Mouse (Mus musculus): ENCODE data around the gene Fbxw8. TPM values are rescaled to one million over a fixed set of nuclear protein-coding genes. Genes with fewer than 3 reads are reported as not detected.

The Fbxw8 gene
- polyA plus RNA-seq, 1 experiment from 2014 or later: 18.4 TPM

- H3K36me3 ChIP-seq (ENCODE audit: control insufficient read depth, insufficient read depth, low read length): peaks cover 8% of the 10 kb centered on the region; the same call in 1 of the 2 replicates
- no peak for ATAC-seq
- H3K9me3 ChIP-seq (replicated peaks; ENCODE audit: control insufficient read depth, low read length, poor library complexity, severe bottlenecking): no peaks in the 10 kb centered on the region
- peak overlapping the region; percentile 55 for H3K27ac ChIP-seq (ENCODE audit: low read length)
- WGBS: 55% methylated on average over 10 of the region's 10 CpGs
- H3K9ac ChIP-seq (ENCODE audit: low read depth, low read length): no peak overlapping the region
- peaks cover 20% of the 10 kb centered on the region; the same call in 1 of the 2 replicates for H3K4me1 ChIP-seq (ENCODE audit: control insufficient read depth, insufficient read depth, low read length)
- H3K4me2 ChIP-seq (ENCODE audit: low read length): no peak overlapping the region
- no peaks in the 10 kb centered on the region for H3K27me3 ChIP-seq (ENCODE audit: control insufficient read depth, insufficient read depth, low read depth, low read length)
- H3K4me3 ChIP-seq (ENCODE audit: low read depth, low read length): no peak overlapping the region
Observed at GRCm38 (mm10) chr5:118123096-118123495, 32.2 kb downstream of the Fbxw8 start.

- Histone ChIP-seq H3K4me2 (ENCODE audit: low read length) (no peak overlapping the region), H3K27ac (ENCODE audit: low read length) (no peak overlapping the region), H3K4me1 (ENCODE audit: control insufficient read depth, insufficient read depth, low read length) (peaks cover 20% of the 10 kb centered on the region; the same call in 1 of the 2 replicates), H3K27me3 (ENCODE audit: control insufficient read depth, insufficient read depth, low read depth, low read length) (no peaks in the 10 kb centered on the region), H3K4me3 (ENCODE audit: low read depth, low read length) (no peak overlapping the region), H3K9ac (ENCODE audit: low read depth, low read length) (no peak overlapping the region), H3K9me3 (replicated peaks; ENCODE audit: control insufficient read depth, low read length, poor library complexity, severe bottlenecking) (no peaks in the 10 kb centered on the region), H3K36me3 (ENCODE audit: control insufficient read depth, insufficient read depth, low read length) (peaks cover 4% of the 10 kb centered on the region; the same call in 1 of the 2 replicates)
- 93% methylated on average over 4 of the region's 4 CpGs for WGBS
- ATAC-seq: no peak
Observed at GRCm38 (mm10) chr5:118121928-118122327, 33.3 kb downstream of the Fbxw8 start.

GRCm38 (mm10) chr5:118120670-118121069 is 34.6 kb downstream of the Fbxw8 start:
- H3K4me1 ChIP-seq (ENCODE audit: control insufficient read depth, insufficient read depth, low read length): peaks cover 27% of the 10 kb centered on the region
- 21% methylated on average over 2 of the region's 2 CpGs for WGBS

DNA sequence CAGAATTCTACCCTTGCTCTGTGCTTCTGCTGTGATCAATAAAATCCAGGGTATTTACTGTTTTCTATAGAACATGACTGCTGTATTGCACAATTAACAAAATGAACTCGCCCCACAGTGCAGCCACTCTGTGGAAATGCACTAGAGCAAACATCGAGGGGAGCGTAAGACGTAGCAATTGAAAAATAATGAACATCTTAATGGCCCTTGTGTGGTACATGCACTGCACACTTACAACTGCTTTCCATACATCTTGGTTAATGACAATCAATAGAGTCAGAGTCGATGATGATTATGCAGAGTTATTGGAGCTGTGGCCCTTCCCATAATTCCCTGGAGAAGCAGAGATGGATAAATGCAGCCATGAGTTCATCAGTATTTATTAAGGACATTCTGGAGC is 36.3 kb downstream of the Fbxw8 start:
- peaks cover 29% of the 10 kb centered on the region for H3K4me1 ChIP-seq (ENCODE audit: control insufficient read depth, insufficient read depth, low read length)
- no peaks in the 10 kb centered on the region for H3K9me3 ChIP-seq (replicated peaks; ENCODE audit: control insufficient read depth, low read length, poor library complexity, severe bottlenecking)
- no peak overlapping the region for H3K4me3 ChIP-seq (ENCODE audit: low read depth, low read length)
- ATAC-seq: no peak
- H3K9ac ChIP-seq (ENCODE audit: low read depth, low read length): no peak overlapping the region
- WGBS: 61% methylated on average over 5 of the region's 5 CpGs
- no peaks in the 10 kb centered on the region for H3K27me3 ChIP-seq (ENCODE audit: control insufficient read depth, insufficient read depth, low read depth, low read length)
- no peaks in the 10 kb centered on the region for H3K36me3 ChIP-seq (ENCODE audit: control insufficient read depth, insufficient read depth, low read length)
- H3K27ac ChIP-seq (ENCODE audit: low read length): peak overlapping the region; percentile 69
- H3K4me2 ChIP-seq (ENCODE audit: low read length): no peak overlapping the region

More at GRCm38 (mm10) chr5:118120670-118121069, 34.6 kb downstream of the Fbxw8 start:
- no peak overlapping the region for H3K9ac ChIP-seq (ENCODE audit: low read depth, low read length)
- no peak for ATAC-seq
- no peak overlapping the region for H3K4me2 ChIP-seq (ENCODE audit: low read length)
- H3K36me3 ChIP-seq (ENCODE audit: control insufficient read depth, insufficient read depth, low read length): peaks cover 2% of the 10 kb centered on the region; the same call in 1 of the 2 replicates
- H3K4me3 ChIP-seq (ENCODE audit: low read depth, low read length): no peak overlapping the region
- H3K27ac ChIP-seq (ENCODE audit: low read length): no peak overlapping the region
- H3K27me3 ChIP-seq (ENCODE audit: control insufficient read depth, insufficient read depth, low read depth, low read length): no peaks in the 10 kb centered on the region
- H3K9me3 ChIP-seq (replicated peaks; ENCODE audit: control insufficient read depth, low read length, poor library complexity, severe bottlenecking): no peaks in the 10 kb centered on the region

GRCm38 (mm10) chr5:118118351-118118750 is 36.9 kb downstream of the Fbxw8 start:
- H3K4me2 ChIP-seq (ENCODE audit: low read length): no peak overlapping the region
- H3K27me3 ChIP-seq (ENCODE audit: control insufficient read depth, insufficient read depth, low read depth, low read length): no peaks in the 10 kb centered on the region
- WGBS: 88% methylated on average over 3 of the region's 3 CpGs
- peak overlapping the region; percentile 69 for H3K27ac ChIP-seq (ENCODE audit: low read length)
- H3K36me3 ChIP-seq (ENCODE audit: control insufficient read depth, insufficient read depth, low read length): no peaks in the 10 kb centered on the region
- no peak overlapping the region for H3K4me3 ChIP-seq (ENCODE audit: low read depth, low read length)
- H3K9ac ChIP-seq (ENCODE audit: low read depth, low read length): no peak overlapping the region
- H3K9me3 ChIP-seq (replicated peaks; ENCODE audit: control insufficient read depth, low read length, poor library complexity, severe bottlenecking): no peaks in the 10 kb centered on the region
- peaks cover 29% of the 10 kb centered on the region for H3K4me1 ChIP-seq (ENCODE audit: control insufficient read depth, insufficient read depth, low read length)
- ATAC-seq: no peak

- H3K27ac ChIP-seq (ENCODE audit: low read length): no peak overlapping the region
- 69% methylated on average over 13 of the region's 13 CpGs for WGBS
- no peaks in the 10 kb centered on the region for H3K9me3 ChIP-seq (replicated peaks; ENCODE audit: control insufficient read depth, low read length, poor library complexity, severe bottlenecking)
Observed at GRCm38 (mm10) chr5:118113617-118114016, 41.6 kb downstream of the Fbxw8 start.

GRCm38 (mm10) chr5:118113043-118113442 is 42.2 kb downstream of the Fbxw8 start:
- Histone ChIP-seq H3K9me3 (replicated peaks; ENCODE audit: control insufficient read depth, low read length, poor library complexity, severe bottlenecking) (no peaks in the 10 kb centered on the region), H3K4me1 (ENCODE audit: control insufficient read depth, insufficient read depth, low read length) (peaks cover 15% of the 10 kb centered on the region), H3K27me3 (ENCODE audit: control insufficient read depth, insufficient read depth, low read depth, low read length) (no peaks in the 10 kb centered on the region), H3K4me2 (ENCODE audit: low read length) (no peak overlapping the region), H3K27ac (ENCODE audit: low read length) (no peak overlapping the region), H3K36me3 (ENCODE audit: control insufficient read depth, insufficient read depth, low read length) (peaks cover 6% of the 10 kb centered on the region), H3K9ac (ENCODE audit: low read depth, low read length) (no peak overlapping the region), H3K4me3 (ENCODE audit: low read depth, low read length) (no peak overlapping the region)
- ATAC-seq: no peak
- WGBS: 88% methylated on average over 7 of the region's 7 CpGs

More at GRCm38 (mm10) chr5:118113617-118114016, 41.6 kb downstream of the Fbxw8 start:
- Histone ChIP-seq H3K4me1 (ENCODE audit: control insufficient read depth, insufficient read depth, low read length) (peaks cover 10% of the 10 kb centered on the region), H3K9ac (ENCODE audit: low read depth, low read length) (no peak overlapping the region), H3K4me3 (ENCODE audit: low read depth, low read length) (no peak overlapping the region), H3K27me3 (ENCODE audit: control insufficient read depth, insufficient read depth, low read depth, low read length) (no peaks in the 10 kb centered on the region), H3K36me3 (ENCODE audit: control insufficient read depth, insufficient read depth, low read length) (peaks cover 6% of the 10 kb centered on the region), H3K4me2 (ENCODE audit: low read length) (no peak overlapping the region)
- no peak for ATAC-seq

GRCm38 (mm10) chr5:118108794-118109440 is 46.3 kb downstream of the Fbxw8 start:
- WGBS: 83% methylated on average over 7 of the region's 7 CpGs
- no peaks in the 10 kb centered on the region for H3K9me3 ChIP-seq (replicated peaks; ENCODE audit: control insufficient read depth, low read length, poor library complexity, severe bottlenecking)
- peaks cover 6% of the 10 kb centered on the region for H3K4me1 ChIP-seq (ENCODE audit: control insufficient read depth, insufficient read depth, low read length)
- peak overlapping the region; percentile 63; the same call in 1 of the 2 replicates for H3K27ac ChIP-seq (ENCODE audit: low read length)
- H3K9ac ChIP-seq (ENCODE audit: low read depth, low read length): no peak overlapping the region
- H3K27me3 ChIP-seq (ENCODE audit: control insufficient read depth, insufficient read depth, low read depth, low read length): no peaks in the 10 kb centered on the region
- H3K4me3 ChIP-seq (ENCODE audit: low read depth, low read length): no peak overlapping the region
- no peak overlapping the region for H3K4me2 ChIP-seq (ENCODE audit: low read length)
- H3K36me3 ChIP-seq (ENCODE audit: control insufficient read depth, insufficient read depth, low read length): peaks cover 6% of the 10 kb centered on the region
- no peak for ATAC-seq

DNA sequence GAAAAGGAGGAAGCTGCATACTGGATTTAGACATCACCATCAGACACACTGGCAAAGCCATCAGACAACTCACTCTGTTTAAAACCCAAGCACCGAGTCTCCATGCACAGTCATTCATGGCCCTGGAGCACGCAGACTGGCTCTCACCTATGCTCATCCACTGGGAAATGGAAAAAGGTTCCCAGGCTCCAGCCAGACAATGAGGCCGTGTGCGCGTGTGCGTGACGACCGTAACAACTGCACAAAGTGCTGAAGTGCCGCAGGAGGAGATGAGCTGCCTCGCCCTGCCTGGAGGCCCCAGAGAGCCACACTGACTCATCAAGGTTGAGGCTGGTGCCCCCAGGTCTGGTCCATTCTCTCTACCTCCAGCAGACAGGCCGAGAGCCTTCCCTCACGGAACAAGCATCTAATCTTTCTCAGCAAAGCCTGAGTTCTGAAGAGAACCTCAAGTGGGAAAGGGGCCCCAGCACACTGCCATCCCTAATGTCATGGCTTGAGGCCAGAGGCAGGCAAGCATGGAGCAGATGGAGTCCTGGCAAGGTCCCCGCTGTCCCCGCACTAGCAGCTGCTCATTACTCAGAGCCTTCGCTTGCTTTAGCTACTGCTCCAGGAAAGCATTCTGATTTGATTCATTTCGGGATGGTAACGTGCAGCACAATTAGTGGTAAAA is 47.0 kb downstream of the Fbxw8 start:
- 62% methylated on average over 17 of the region's 17 CpGs for WGBS
- ATAC-seq: peak; percentile 60
- Histone ChIP-seq H3K27ac (ENCODE audit: low read length) (peak overlapping the region; percentile 63), H3K9me3 (replicated peaks; ENCODE audit: control insufficient read depth, low read length, poor library complexity, severe bottlenecking) (no peaks in the 10 kb centered on the region), H3K4me1 (ENCODE audit: control insufficient read depth, insufficient read depth, low read length) (peaks cover 6% of the 10 kb centered on the region), H3K9ac (ENCODE audit: low read depth, low read length) (no peak overlapping the region; the same call in 1 of the 2 replicates), H3K36me3 (ENCODE audit: control insufficient read depth, insufficient read depth, low read length) (peaks cover 6% of the 10 kb centered on the region), H3K4me2 (ENCODE audit: low read length) (no peak overlapping the region), H3K4me3 (ENCODE audit: low read depth, low read length) (no peak overlapping the region), H3K27me3 (ENCODE audit: control insufficient read depth, insufficient read depth, low read depth, low read length) (no peaks in the 10 kb centered on the region)

All from midbrain, embryonic 16.5 days (tissue).